Mouse (Mus musculus) gastrocnemius, postnatal 36 days (tissue): ENCODE data around the gene Rdx. TPM values are rescaled to one million over a fixed set of nuclear protein-coding genes. Genes with fewer than 3 reads are reported as not detected.

Experiments used
- DNase-seq, 2 experiments: peaks; one replicate each; pipeline ENCODE4 v3.0.0; 2022
- intact Hi-C: fragments of 180-260 bp; cut with DNase I; formaldehyde crosslinking; loops from one replicate; pipeline ENCODE4 v1.15.1; 2025
- microRNA-seq, 2 experiments: library from miRNA; unstranded; fragments of <30 nt; microRNA quantifications; one replicate each; pipeline ENCODE4 v1.2.0; 2021
- total RNA-seq, 2 experiments: library from RNA; stranded (reverse); gene quantifications; 2 replicates each; pipeline ENCODE4 v1.2.3; 2021

The Rdx gene
- total RNA-seq, 2 experiments from 2014 or later: 102 to 114 TPM

DNA sequence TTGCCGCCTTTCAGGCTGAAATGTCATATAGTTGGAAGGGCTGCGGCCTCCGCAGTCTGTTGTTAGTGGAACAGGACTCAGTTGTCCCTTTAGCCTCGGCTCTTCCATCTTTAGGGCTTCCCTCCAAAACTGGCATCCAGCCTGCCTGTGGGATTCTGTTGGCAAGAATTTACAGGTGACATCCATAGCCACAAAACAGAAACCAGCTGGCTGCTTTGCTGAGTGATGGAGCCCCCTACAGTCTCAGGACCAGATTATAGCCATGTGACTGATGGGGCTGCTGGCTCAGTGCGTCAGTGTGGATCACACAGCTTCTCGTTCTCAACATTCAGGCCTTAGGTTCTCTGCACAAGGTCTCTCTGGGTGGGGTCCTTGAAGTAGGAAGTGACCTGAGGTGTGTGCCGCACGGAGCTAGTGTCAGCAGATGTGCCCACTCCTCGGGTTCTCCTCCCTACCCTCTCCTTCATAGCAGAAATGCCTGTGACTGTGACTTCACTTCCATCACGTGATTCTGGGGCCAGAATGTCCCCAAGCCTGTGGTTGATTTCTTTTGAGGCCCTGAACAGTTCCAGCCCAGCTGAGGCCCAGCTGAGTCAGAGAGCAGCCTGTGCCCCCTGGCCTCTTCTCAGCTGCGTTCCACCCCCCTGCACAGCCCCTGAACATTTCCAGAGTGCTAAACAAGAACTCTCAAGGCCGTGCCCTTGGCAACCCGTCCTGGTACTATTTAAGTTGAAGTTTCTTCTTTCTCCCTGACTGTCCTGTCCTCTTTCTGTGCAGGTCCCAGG is 55.3 kb downstream of the Rdx start:
- intact Hi-C loops: loop anchor here (10.0 kb wide), 1 partner anchor 183 kb away; no protein-coding TSS in a partner anchor

DNA sequence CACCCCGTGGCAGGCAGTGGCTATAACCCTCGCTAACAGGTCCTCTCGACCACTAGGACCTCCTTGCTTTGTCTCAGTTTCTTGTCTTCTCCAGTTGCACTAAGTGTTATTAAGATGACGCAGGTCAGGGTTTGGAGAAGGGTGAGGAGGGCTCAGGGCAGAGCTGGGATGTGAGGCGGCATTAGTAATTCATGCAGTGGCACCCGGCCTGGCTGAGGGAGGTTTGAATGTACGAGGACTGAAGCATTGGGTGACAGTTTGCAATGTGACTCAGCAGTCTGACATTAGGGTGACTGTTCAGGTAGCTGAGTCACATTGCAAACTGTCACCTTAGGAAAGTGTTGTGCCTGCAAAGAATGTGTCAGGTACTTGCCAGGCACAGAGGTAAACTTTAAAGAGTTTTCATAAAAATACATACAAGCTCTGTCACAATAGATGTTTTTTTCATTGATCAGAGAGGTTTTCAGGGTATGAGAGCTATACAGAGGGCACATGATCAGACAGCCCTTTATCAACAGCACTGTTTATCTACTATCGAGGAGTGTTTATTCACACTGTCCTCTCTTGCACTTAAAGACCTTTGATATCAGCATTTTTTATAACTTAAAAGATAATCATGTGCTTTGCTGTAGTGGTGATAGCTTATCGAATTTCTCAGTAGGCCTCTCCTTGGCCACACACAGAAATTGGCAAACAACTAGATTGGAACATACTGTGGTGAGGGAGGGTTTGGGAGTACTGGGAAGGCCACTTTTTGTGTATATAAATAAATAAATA is 56.7 kb downstream of the Rdx start:
- intact Hi-C loops: loop anchor here (10.0 kb wide), 1 partner anchor 181 kb away; no protein-coding TSS in a partner anchor
- DNase-seq: no peak

More for the DNA sequence above, 55.3 kb downstream of the Rdx start:
- DNase-seq: no peak

DNA sequence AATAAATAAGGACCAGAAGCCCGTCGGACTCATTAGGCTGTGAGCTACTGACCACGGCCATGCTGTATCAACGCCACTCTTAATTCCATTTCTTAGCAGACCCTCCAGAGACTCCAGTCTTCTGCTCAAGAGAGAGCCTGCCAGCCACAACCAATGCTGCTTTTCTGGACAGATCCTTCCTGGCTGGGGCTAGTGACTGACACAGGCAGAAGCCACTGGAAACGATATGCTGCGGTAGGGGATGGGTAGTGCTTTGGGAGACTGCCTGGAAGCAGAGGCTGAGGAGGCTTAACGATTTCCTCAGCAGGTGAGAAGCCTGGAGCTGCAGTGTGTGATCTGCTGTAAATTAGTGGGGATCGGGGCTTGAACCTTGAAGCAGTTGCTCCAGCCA is 57.2 kb downstream of the Rdx start:
- intact Hi-C loops: loop anchor here (10.0 kb wide), 1 partner anchor 181 kb away; no protein-coding TSS in a partner anchor

DNA sequence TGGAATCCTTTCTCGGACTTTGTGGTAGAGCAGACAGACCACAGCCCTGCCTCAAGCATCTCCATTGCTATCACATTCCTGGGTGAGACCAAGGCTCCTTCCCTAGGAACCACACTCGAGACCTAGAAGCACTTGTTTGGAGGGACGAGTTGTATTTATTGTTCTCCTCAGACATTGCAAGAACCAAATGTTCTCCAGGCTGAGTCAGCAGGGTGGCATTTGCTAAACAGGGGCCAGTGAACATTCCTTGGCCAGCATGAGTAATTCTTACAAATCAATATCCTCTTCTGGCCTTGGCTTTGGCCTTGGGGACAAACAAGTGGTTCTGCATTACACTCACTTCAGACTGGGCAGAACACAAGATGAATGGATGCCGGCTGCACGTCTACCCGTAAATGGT is 58.5 kb downstream of the Rdx start:
- no peak for DNase-seq
- intact Hi-C loops: loop anchor here (10.0 kb wide), 1 partner anchor 179 kb away; no protein-coding TSS in a partner anchor

More for the DNA sequence above, 57.2 kb downstream of the Rdx start:
- no peak for DNase-seq

DNA sequence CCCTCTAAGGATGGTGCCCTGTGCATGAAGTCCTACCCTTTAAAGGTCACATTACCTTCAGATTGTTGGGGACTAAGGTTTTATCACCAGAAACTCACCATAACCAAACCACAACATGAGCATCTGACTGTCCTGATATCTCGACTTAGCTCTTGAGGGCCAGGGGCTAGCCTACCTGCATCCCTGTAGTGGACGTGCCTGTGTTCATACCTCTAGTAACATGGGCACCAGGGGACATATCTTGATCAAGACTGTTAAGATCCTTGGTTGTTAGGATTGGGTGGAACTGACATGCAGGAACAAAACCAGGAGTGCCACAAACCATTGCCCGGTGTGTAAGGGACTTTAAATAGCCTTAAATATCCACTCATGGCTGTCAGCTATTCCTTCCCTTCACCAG is 60.2 kb downstream of the Rdx start:
- DNase-seq: no peak
- intact Hi-C loops: loop anchor here (10.0 kb wide), 1 partner anchor 178 kb away; no protein-coding TSS in a partner anchor

DNA sequence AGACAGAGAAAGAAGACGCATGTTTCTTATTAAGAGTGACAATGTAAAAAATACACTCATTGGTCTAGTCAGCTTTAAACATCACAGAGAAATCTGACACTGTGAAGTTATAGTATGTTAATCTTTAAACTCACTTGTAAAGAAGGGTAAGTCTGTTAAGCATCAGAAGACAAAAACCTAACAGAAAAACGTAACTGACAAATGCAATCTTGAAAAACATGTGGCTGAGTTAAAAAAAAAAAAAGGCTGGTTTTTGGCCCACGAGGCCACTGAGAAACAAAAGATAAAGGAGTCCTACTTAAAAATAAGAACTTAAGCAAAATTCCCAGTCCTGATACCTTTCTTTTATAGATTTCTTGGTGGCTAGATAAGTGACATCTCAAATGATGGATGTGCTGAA is 63.8 kb downstream of the Rdx start:
- intact Hi-C loops: no loop called here
- no peak for DNase-seq

DNA sequence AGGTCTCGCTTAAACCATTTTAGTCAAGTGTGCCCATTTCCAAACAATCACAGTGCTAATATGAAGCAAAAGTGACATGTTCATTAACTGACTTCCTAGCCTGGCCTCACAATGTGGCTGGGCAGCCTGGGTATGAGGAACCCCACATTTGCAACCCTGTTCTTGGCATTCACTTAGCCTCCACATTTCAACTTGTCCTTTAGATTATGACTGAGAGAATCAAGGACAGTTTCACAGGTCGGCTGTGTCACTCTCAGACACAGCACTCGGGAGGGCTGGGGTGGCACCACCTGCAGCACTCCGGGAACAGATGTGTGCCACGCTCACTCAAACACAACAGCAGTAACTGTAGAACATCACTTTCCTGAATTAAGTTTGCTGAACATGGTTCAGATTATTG is 66.1 kb downstream of the Rdx start:
- intact Hi-C loops: no loop called here
- DNase-seq: no peak

DNA sequence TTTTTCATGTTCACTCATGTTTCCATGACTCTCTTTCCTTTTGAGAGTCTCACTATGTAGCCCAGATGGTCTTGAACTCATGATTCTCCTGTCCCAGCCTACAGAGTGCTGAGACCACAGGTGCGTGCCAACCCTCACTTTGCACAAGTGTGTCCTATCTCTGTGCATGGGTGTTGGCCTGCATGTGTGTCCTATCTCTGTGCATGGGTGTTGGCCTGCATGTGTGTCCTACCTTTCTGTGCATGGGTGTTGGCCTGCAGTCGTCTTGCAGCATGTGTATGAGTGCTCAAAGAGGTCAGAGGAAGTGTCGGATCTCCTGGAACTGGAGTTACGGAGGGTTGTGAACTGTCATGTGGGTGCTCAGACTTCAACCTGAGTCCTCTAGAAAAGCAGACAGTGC is 72.2 kb downstream of the Rdx start:
- intact Hi-C loops: no loop called here
- no peak for DNase-seq

DNA sequence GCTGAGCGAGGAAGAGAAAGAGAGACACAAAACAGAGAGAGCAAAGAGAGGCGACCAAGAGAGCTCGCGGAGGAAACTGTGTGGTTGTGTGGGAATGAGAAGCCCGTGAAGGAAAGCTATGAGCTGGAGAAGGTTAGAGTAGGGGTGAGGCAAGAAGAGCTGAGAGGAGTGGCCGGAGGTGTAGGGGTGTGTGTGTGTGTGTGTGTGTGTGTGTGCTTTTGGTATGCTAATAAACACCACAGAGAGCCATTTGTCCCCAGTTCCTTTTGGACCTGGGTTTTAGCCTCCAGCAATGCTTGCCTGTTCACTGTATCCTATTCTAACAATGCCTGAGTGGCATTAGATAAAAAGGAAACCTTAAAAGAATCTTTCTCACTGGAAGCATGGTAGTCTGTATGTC is 78.3 kb downstream of the Rdx start:
- DNase-seq: no peak
- intact Hi-C loops: loop anchor here (5.0 kb wide), 1 partner anchor 42 kb away; the partner anchor contains the start of gene Zc3h12c

DNA sequence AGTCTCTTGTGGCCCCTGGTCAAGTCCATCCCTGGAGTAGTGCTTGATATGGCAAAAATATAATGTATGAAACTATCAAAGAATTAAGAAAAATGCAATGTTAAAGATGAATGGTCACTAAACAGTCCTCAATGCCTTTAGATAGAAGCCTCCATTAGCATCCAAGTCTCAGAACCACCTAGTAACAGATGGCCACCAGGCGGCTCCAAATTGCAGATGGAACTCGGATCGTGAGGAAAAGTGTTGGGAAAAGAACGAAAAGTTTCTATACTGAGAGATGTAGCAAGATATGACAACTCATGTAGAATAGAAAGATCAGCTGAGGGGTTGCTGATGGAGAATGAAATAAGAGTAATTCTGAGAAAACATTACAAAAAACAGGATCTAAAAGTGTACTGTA is 83.4 kb downstream of the Rdx start:
- intact Hi-C loops: no loop called here
- no peak for DNase-seq

DNA sequence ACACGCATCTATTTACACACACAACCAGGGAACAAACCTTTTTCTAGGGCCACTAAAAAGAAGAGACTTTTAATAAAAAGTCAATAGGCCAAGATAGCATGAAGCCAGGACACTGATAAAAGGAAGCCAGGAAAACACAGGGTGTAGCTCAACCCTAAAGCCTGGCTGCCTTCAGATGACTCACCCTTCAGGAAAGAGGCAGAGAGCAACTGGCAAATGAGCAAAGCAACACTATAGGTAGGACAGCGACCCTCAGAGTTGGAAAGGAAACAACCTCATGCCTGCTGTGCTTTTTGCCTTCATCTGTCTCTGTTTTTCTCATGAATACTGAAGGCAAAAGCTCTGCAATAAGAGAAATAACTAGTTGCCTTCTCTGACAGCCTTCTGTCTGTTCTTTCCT is 85.8 kb downstream of the Rdx start:
- no peak for DNase-seq
- intact Hi-C loops: no loop called here

Small RNA genes lying within 50 kb of the gene (microRNA-seq; reads per million reads assigned to microRNA genes)
- gene Gm27686 (0 to 0.36 reads per million in 2 experiments), gene Mir6244 (0 reads per million in 2 experiments)

Other genes with a start within 250 kb of the Rdx start
- gene Fdx1, start 83.6 kb upstream of the Rdx start, total RNA-seq: 10 to 100 TPM; 36.2 to 40.7 TPM
- 1 to 10 TPM; 5.6 to 6.9 TPM for gene Zc3h12c, start 121.4 kb downstream of the Rdx start, total RNA-seq